Mouse (Mus musculus) embryonic fibroblast, embryonic 13.5 days (primary cell): ENCODE results near the gene Mtor.

ENCODE experiments used
- CTCF ChIP-seq: IDR thresholded peaks from 2 replicates; pipeline ENCODE4 v1.5.1; 2011; ENCODE audit warnings: mild to moderate bottlenecking, control low read depth, low read length, moderate library complexity, borderline replicate concordance; ENCODE audit not compliant: insufficient read depth
- POLR2A ChIP-seq: IDR thresholded peaks from 2 replicates; pipeline ENCODE4 v1.6.1; 2011; ENCODE audit warnings: low read depth, mild to moderate bottlenecking, control low read depth, low read length, moderate library complexity

DNA sequence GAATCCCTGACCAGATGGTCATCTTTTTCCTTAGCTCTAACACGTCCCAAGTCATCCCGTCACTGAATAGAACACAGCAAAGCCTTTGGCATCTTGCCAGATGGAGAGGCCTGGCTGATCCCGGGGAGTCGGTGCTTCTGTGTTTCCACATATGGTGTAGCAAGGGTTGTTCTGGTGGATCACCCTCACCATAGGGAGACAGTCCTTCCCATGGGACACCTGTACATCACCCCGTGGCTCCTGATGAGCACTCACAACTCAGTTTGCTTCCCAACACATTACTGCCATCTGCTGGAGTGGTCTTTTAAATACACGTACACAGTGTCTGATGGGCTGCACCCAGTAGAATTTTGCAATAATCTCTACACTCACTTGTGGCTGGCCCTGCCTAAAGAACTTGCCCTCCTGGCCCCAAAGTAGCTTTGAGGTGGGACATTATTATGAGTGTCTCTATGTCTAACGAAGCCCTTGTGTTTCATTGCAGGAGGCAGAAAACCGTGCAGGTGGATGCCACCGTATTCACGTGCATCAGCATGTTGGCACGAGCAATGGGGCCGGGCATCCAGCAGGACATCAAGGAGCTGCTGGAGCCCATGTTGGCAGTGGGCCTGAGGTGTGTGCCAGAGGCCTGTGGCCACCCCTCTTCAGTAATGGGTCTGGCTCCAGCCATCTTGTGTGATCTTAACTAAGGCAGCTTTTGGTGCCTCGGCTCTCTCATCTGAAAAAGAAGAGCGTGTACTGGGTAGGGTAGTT, 15.0 kb downstream of the Mtor start:
- 0 out of 2 replicates have a peak, but pooled peaks have one; percentile 6 for TF ChIP-seq CTCF
- TF ChIP-seq POLR2A: no peak
